Mouse (Mus musculus) left cerebral cortex, adult 9 months (tissue): ENCODE data around the gene Gm20509.
A peak's percentile ranks its signal among the peaks of the same experiment; 100 is the strongest.
"Not testable (repeated sequence)": the region's sequence is repeated elsewhere in the genome, so short reads cannot be mapped to it uniquely, and the experiment has no call there.

Experiments used
- DNase-seq, 2 experiments: peaks; one replicate each; pipeline ENCODE4 v3.0.0; 2022; ENCODE audit warnings: low spot score in 2 of 2

The Gm20509 gene

GRCm38 (mm10) chr9:73101536-73101935 lies 734 bp upstream of the Gm20509 start, which contains the start of gene Khdc3:
Gene Khdc3, plus strand, starts transcription at chr9:73101836.
- no peak for DNase-seq

- no peak for DNase-seq
These were observed 1.0 kb downstream of the Gm20509 start for GRCm38 (mm10) chr9:73103159-73103879.

- DNase-seq: no peak
These were observed 1.6 kb downstream of the Gm20509 start for GRCm38 (mm10) chr9:73103880-73104198.

- DNase-seq: no peak
These were observed 2.9 kb downstream of the Gm20509 start for GRCm38 (mm10) chr9:73105141-73105540.

GRCm38 (mm10) chr9:73105771-73106170 lies 3.5 kb downstream of the Gm20509 start:
- no peak for DNase-seq

- peak; percentile 89 to 93 for DNase-seq
These were observed 10.9 kb downstream of the Gm20509 start, which contains the start of gene Rsl24d1 for GRCm38 (mm10) chr9:73112919-73113906. Gene Rsl24d1, plus strand, starts transcription at chr9:73113426.

GRCm38 (mm10) chr9:73116704-73117103 lies 14.4 kb downstream of the Gm20509 start:
- DNase-seq: not testable (repeated sequence)

GRCm38 (mm10) chr9:73118012-73118411 lies 15.7 kb downstream of the Gm20509 start:
- no peak for DNase-seq

GRCm38 (mm10) chr9:73121735-73122134 lies 19.5 kb downstream of the Gm20509 start:
- DNase-seq: peak in 1 of 2 experiments; percentile 26

- DNase-seq: no peak
These were observed 22.8 kb downstream of the Gm20509 start for GRCm38 (mm10) chr9:73125043-73125570.

- DNase-seq: no peak
These were observed 25.2 kb downstream of the Gm20509 start for GRCm38 (mm10) chr9:73127457-73127856.

GRCm38 (mm10) chr9:73129875-73130274 lies 27.6 kb downstream of the Gm20509 start:
- DNase-seq: no peak

GRCm38 (mm10) chr9:73130529-73130928 lies 28.3 kb downstream of the Gm20509 start:
- DNase-seq: no peak

GRCm38 (mm10) chr9:73137341-73137886 lies 35.1 kb downstream of the Gm20509 start:
- DNase-seq: no peak

GRCm38 (mm10) chr9:73154347-73154746 lies 52.1 kb downstream of the Gm20509 start:
- no peak for DNase-seq

- DNase-seq: no peak
These were observed 55.7 kb downstream of the Gm20509 start for GRCm38 (mm10) chr9:73157968-73158367.

- DNase-seq: no peak
These were observed 57.0 kb downstream of the Gm20509 start for GRCm38 (mm10) chr9:73159265-73159664.

- DNase-seq: peak; percentile 37 to 87
These were observed 60.5 kb downstream of the Gm20509 start for GRCm38 (mm10) chr9:73162571-73163333.

- DNase-seq: no peak
These were observed 63.4 kb downstream of the Gm20509 start for GRCm38 (mm10) chr9:73165631-73166030.
